Mouse (Mus musculus) thymus, adult 2 months (tissue): ENCODE measurements around the gene Rnaseh2c.

Source experiments
- CTCF ChIP-seq: fragments of 200-500 bp; IDR thresholded peaks from 2 replicates; pipeline ENCODE4 v1.5.1; 2012; ENCODE audit warnings: mild to moderate bottlenecking, control low read depth, low read length, moderate library complexity, borderline replicate concordance; ENCODE audit not compliant: control insufficient read depth, poor library complexity, insufficient read depth; ENCODE audit errors: extremely low read depth
- POLR2A ChIP-seq: fragments of 200-500 bp; IDR thresholded peaks from 2 replicates; pipeline ENCODE4 v1.6.1; 2012; ENCODE audit warnings: mild to moderate bottlenecking, low read length, control low read depth, moderate library complexity; ENCODE audit not compliant: control insufficient read depth, poor library complexity, insufficient read depth; ENCODE audit errors: extremely low read depth

- TF ChIP-seq POLR2A (no peak), CTCF (no peak)
Observed at GRCm38 (mm10) chr19:5614953-5615352, 13.3 kb downstream of the Rnaseh2c start.
